Mouse (Mus musculus): ENCODE measurements around the gene Sord. TPM values are rescaled to one million over a fixed set of nuclear protein-coding genes. Genes with fewer than 3 reads are reported as not detected.

Sord gene
- total and polyA plus RNA-seq, 3 experiments, result 91.7 to 230 (median 211) TPM

GRCm38 (mm10) chr2:122266407-122267193 lies 32.1 kb downstream of the Sord start:
- no peaks in the 10 kb centered on the region for H3K9me3 ChIP-seq (replicated peaks)
- TF ChIP-seq GATA1 (IDR thresholded peaks at IDR 0.05; ENCODE audit: borderline replicate concordance, low read length), result no peak
- 0 out of 2 replicates have a peak, but pooled peaks have one; percentile 28 for TF ChIP-seq POLR2AphosphoS5 (IDR thresholded peaks at IDR 0.05; ENCODE audit: insufficient replicate concordance, low read depth, low read length)
- peaks cover 47% of the 10 kb centered on the region for H3K36me3 ChIP-seq (replicated peaks)
- ATAC-seq (ENCODE audit: extremely low read depth, insufficient number of reproducible peaks, low FRiP score, poor library complexity, severe bottlenecking) (no peak), DNase-seq (ENCODE audit: low spot score) (no peak)
- no peak overlapping the region for H3K4me3 ChIP-seq (ENCODE audit: low read depth, low read length)
- peaks cover 16% of the 10 kb centered on the region for H3K4me1 ChIP-seq (ENCODE audit: insufficient read depth, low read depth, low read length)
- no peaks in the 10 kb centered on the region; the same call in 1 of the 2 replicates for H3K27me3 ChIP-seq (ENCODE audit: insufficient read depth, low read length)

DNA sequence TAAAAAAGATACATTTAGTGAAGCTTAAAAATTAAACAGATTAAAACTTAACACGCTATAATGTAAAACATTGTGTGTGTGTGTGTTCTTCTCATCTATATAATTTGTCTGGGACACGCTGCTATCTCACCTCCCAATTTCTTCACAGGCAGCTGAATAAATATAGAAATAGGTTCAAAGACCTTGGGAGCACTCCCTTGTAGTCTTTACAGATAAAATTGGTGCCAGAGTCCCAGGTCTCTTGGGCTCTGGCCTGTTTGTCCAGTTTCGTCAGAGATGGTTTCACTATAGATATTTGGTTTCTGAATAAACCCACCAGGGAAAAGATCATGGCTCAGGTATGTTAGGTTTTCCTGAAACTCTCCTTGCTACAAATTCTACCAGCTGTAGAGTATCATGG lies 44.2 kb downstream of the Sord start:
- no peak for TF ChIP-seq GATA1 (IDR thresholded peaks at IDR 0.05; ENCODE audit: borderline replicate concordance, low read length)
- TF ChIP-seq GATA2 (IDR thresholded peaks at IDR 0.05; ENCODE audit: borderline replicate concordance, low read depth, low read length), result no peak
- TF ChIP-seq TAL1 (conservative IDR thresholded peaks at IDR 0.05; ENCODE audit: low read depth, low read length), result no peak
- TF ChIP-seq CTCF (IDR thresholded peaks at IDR 0.05; ENCODE audit: low read depth, low read length), result no peak
- no peak for TF ChIP-seq POLR2AphosphoS5 (IDR thresholded peaks at IDR 0.05; ENCODE audit: insufficient replicate concordance, low read depth, low read length)

GRCm38 (mm10) chr2:122284091-122284490 lies 49.5 kb downstream of the Sord start:
- H3K27me3 ChIP-seq (ENCODE audit: insufficient read depth, low read length), result peaks cover 12% of the 10 kb centered on the region
- no peaks in the 10 kb centered on the region for H3K36me3 ChIP-seq (replicated peaks)
- no peaks in the 10 kb centered on the region for H3K9me3 ChIP-seq (replicated peaks)
- ATAC-seq (ENCODE audit: extremely low read depth, insufficient number of reproducible peaks, low FRiP score, poor library complexity, severe bottlenecking), result no peak
- no peaks in the 10 kb centered on the region for H3K4me1 ChIP-seq (ENCODE audit: insufficient read depth, low read depth, low read length)
- TF ChIP-seq GATA1 (IDR thresholded peaks at IDR 0.05; ENCODE audit: borderline replicate concordance, low read length) (no peak), TAL1 (conservative IDR thresholded peaks at IDR 0.05; ENCODE audit: low read depth, low read length) (no peak), GATA2 (IDR thresholded peaks at IDR 0.05; ENCODE audit: borderline replicate concordance, low read depth, low read length) (no peak), CTCF (IDR thresholded peaks at IDR 0.05; ENCODE audit: low read depth, low read length) (no peak), POLR2AphosphoS5 (IDR thresholded peaks at IDR 0.05; ENCODE audit: insufficient replicate concordance, low read depth, low read length) (no peak)
- no peak overlapping the region for H3K4me3 ChIP-seq (ENCODE audit: low read depth, low read length)
- no peak for DNase-seq (ENCODE audit: low spot score)

More for the DNA sequence above, 44.2 kb downstream of the Sord start:
- ATAC-seq (ENCODE audit: extremely low read depth, insufficient number of reproducible peaks, low FRiP score, poor library complexity, severe bottlenecking) (no peak), DNase-seq (ENCODE audit: low spot score) (no peak)
- Histone ChIP-seq H3K4me3 (ENCODE audit: low read depth, low read length) (no peak overlapping the region), H3K4me1 (ENCODE audit: insufficient read depth, low read depth, low read length) (no peaks in the 10 kb centered on the region), H3K27me3 (ENCODE audit: insufficient read depth, low read length) (peaks cover 4% of the 10 kb centered on the region; the same call in 1 of the 2 replicates), H3K9me3 (replicated peaks) (no peaks in the 10 kb centered on the region), H3K36me3 (replicated peaks) (no peaks in the 10 kb centered on the region)

DNA sequence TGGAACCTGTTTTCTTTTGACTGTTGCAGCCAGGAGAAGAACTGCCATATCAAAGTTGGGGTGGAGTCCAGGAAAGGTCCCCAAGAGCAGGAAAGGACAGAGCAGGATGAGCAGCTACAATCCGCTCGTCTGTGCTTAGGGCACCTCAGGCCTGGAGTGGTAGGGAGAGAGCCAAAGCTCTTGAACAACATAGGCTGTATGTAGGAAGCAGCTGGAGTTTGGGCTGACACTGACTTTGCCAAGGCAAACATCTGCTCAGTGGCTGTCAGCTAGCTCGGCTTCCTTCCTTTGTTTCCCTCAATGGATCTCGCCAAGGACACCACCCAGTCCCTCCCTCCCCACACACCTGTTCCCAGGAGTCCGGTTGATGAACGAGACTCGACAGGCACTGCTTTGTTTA lies 51.6 kb downstream of the Sord start:
- DNase-seq (ENCODE audit: low spot score), result no peak
- H3K9me3 ChIP-seq (replicated peaks), result no peaks in the 10 kb centered on the region
- peaks cover 20% of the 10 kb centered on the region for H3K27me3 ChIP-seq (ENCODE audit: insufficient read depth, low read length)
- H3K36me3 ChIP-seq (replicated peaks), result no peaks in the 10 kb centered on the region
- ATAC-seq (ENCODE audit: extremely low read depth, insufficient number of reproducible peaks, low FRiP score, poor library complexity, severe bottlenecking), result no peak
- TF ChIP-seq GATA2 (IDR thresholded peaks at IDR 0.05; ENCODE audit: borderline replicate concordance, low read depth, low read length) (no peak), TAL1 (conservative IDR thresholded peaks at IDR 0.05; ENCODE audit: low read depth, low read length) (no peak), GATA1 (IDR thresholded peaks at IDR 0.05; ENCODE audit: borderline replicate concordance, low read length) (no peak), POLR2AphosphoS5 (IDR thresholded peaks at IDR 0.05; ENCODE audit: insufficient replicate concordance, low read depth, low read length) (no peak), CTCF (IDR thresholded peaks at IDR 0.05; ENCODE audit: low read depth, low read length) (no peak)
- H3K4me1 ChIP-seq (ENCODE audit: insufficient read depth, low read depth, low read length), result no peaks in the 10 kb centered on the region
- H3K4me3 ChIP-seq (ENCODE audit: low read depth, low read length), result no peak overlapping the region

- Histone ChIP-seq H3K36me3 (replicated peaks) (no peaks in the 10 kb centered on the region), H3K4me1 (ENCODE audit: insufficient read depth, low read depth, low read length) (no peaks in the 10 kb centered on the region), H3K27me3 (ENCODE audit: insufficient read depth, low read length) (peaks cover 37% of the 10 kb centered on the region), H3K4me3 (ENCODE audit: low read depth, low read length) (no peak overlapping the region), H3K9me3 (replicated peaks) (no peaks in the 10 kb centered on the region)
- no peak for TF ChIP-seq TAL1 (conservative IDR thresholded peaks at IDR 0.05; ENCODE audit: low read depth, low read length)
- no peak for DNase-seq (ENCODE audit: low spot score)
- ATAC-seq (ENCODE audit: extremely low read depth, insufficient number of reproducible peaks, low FRiP score, poor library complexity, severe bottlenecking), result no peak
Observed at GRCm38 (mm10) chr2:122294916-122295315, 60.4 kb downstream of the Sord start.

- peaks cover 6% of the 10 kb centered on the region for H3K4me1 ChIP-seq (ENCODE audit: insufficient read depth, low read depth, low read length)
- ATAC-seq (ENCODE audit: extremely low read depth, insufficient number of reproducible peaks, low FRiP score, poor library complexity, severe bottlenecking) (no peak), DNase-seq (ENCODE audit: low spot score) (no peak)
Observed at GRCm38 (mm10) chr2:122297271-122298095, 62.9 kb downstream of the Sord start.

More at GRCm38 (mm10) chr2:122297271-122298095, 62.9 kb downstream of the Sord start:
- Histone ChIP-seq H3K9me3 (replicated peaks) (no peaks in the 10 kb centered on the region), H3K36me3 (replicated peaks) (no peaks in the 10 kb centered on the region), H3K4me3 (ENCODE audit: low read depth, low read length) (no peak overlapping the region), H3K27me3 (ENCODE audit: insufficient read depth, low read length) (peaks cover 49% of the 10 kb centered on the region)
- TF ChIP-seq POLR2AphosphoS5 (IDR thresholded peaks at IDR 0.05; ENCODE audit: insufficient replicate concordance, low read depth, low read length), result no peak

All from G1E (cell line).